Mouse (Mus musculus): ENCODE measurements around the gene Vmn2r82. TPM values are rescaled to one million over a fixed set of nuclear protein-coding genes. Genes with fewer than 3 reads are reported as not detected.

The Vmn2r82 gene
- polyA plus RNA-seq (2014; fragmentation: Illumina TruSeq; extraction: RNeasy Lipid Tissue Mini Kit (QIAGEN cat#74804); ENCODE audit: low read depth, low replicate concordance): not detected

GRCm38 (mm10) chr10:79356220-79356619 is at the start of gene Vmn2r82:
Gene Vmn2r82, plus strand, starts transcription at chr10:79356520.

Other genes with a start within 250 kb of the Vmn2r82 start
- gene Vmn2r80, start 207.8 kb upstream of the Vmn2r82 start, polyA plus RNA-seq (2014; fragmentation: Illumina TruSeq; extraction: RNeasy Lipid Tissue Mini Kit (QIAGEN cat#74804); ENCODE audit: low read depth, low replicate concordance): not detected
- gene Vmn2r81, start 108.8 kb upstream of the Vmn2r82 start, polyA plus RNA-seq (2014; fragmentation: Illumina TruSeq; extraction: RNeasy Lipid Tissue Mini Kit (QIAGEN cat#74804); ENCODE audit: low read depth, low replicate concordance): not detected
- gene Vmn2r83, start 112.2 kb downstream of the Vmn2r82 start, polyA plus RNA-seq (2014; fragmentation: Illumina TruSeq; extraction: RNeasy Lipid Tissue Mini Kit (QIAGEN cat#74804); ENCODE audit: low read depth, low replicate concordance): not detected
- 1.9 TPM for gene Plpp2, start 177.3 kb downstream of the Vmn2r82 start, polyA plus RNA-seq (2014; fragmentation: Illumina TruSeq; extraction: RNeasy Lipid Tissue Mini Kit (QIAGEN cat#74804); ENCODE audit: low read depth, low replicate concordance)
- 0.24 TPM for gene Mier2, start 198.7 kb downstream of the Vmn2r82 start, polyA plus RNA-seq (2014; fragmentation: Illumina TruSeq; extraction: RNeasy Lipid Tissue Mini Kit (QIAGEN cat#74804); ENCODE audit: low read depth, low replicate concordance)
- gene Theg, start 230.8 kb downstream of the Vmn2r82 start, polyA plus RNA-seq (2014; fragmentation: Illumina TruSeq; extraction: RNeasy Lipid Tissue Mini Kit (QIAGEN cat#74804); ENCODE audit: low read depth, low replicate concordance): not detected

Data from liver, adult 10 weeks (tissue).